Mouse (Mus musculus) lung, postnatal 0 days (tissue): ENCODE results near the gene Gp1ba. TPM values are rescaled to one million over a fixed set of nuclear protein-coding genes. Genes with fewer than 3 reads are reported as not detected.

ENCODE experiments used
- ATAC-seq: fragments of 200-750 bp; cut with Nextera tagmentation; 2 replicates; pipeline ENCODE4 v1.8.0; 2017; ENCODE audit warnings: moderate library complexity
- DNase-seq: peaks from one replicate; pipeline ENCODE4 v3.0.0-alpha.2; 2016; ENCODE audit warnings: low spot score
- H3K27ac ChIP-seq: fragments of 300-500 bp; sonication (generic); 2 replicates; pipeline ENCODE4 v1.5.1; 2014; ENCODE audit warnings: antibody characterized with exemption, mild to moderate bottlenecking, low read length, mixed read lengths
- H3K27me3 ChIP-seq: fragments of 300-500 bp; sonication (generic); replicated peaks from 2 replicates; pipeline ENCODE4 v1.6.1; 2014; ENCODE audit warnings: low read length, mixed read lengths; ENCODE audit not compliant: insufficient read depth
- H3K36me3 ChIP-seq: fragments of 300-500 bp; sonication (generic); 2 replicates; pipeline ENCODE4 v1.6.1; 2014; ENCODE audit warnings: low read length, mixed read lengths; ENCODE audit not compliant: insufficient read depth
- H3K4me1 ChIP-seq: fragments of 300-500 bp; sonication (generic); 2 replicates; pipeline ENCODE4 v1.6.1; 2014; ENCODE audit warnings: antibody characterized with exemption, low read depth, low read length, mixed read lengths; ENCODE audit not compliant: insufficient read depth
- H3K4me2 ChIP-seq: fragments of 300-500 bp; sonication (generic); replicated peaks from 2 replicates; pipeline ENCODE4 v1.6.1; 2014; ENCODE audit warnings: low read depth, mild to moderate bottlenecking, low read length, moderate library complexity, mixed read lengths
- H3K4me3 ChIP-seq: fragments of 300-500 bp; sonication (generic); 2 replicates; pipeline ENCODE4 v1.5.1; 2014; ENCODE audit warnings: low read depth, low read length
- H3K9ac ChIP-seq: fragments of 300-500 bp; sonication (generic); replicated peaks from 2 replicates; pipeline ENCODE4 v1.6.1; 2014; ENCODE audit warnings: low read depth, mild to moderate bottlenecking
- H3K9me3 ChIP-seq: fragments of 300-500 bp; sonication (generic); 2 replicates; pipeline ENCODE4 v1.6.1; 2016; ENCODE audit warnings: low read length, mixed read lengths
- CTCF ChIP-seq: IDR thresholded peaks from 2 replicates; pipeline ENCODE4 v1.5.1; 2016; ENCODE audit warnings: antibody characterized with exemption, mild to moderate bottlenecking
- EP300 ChIP-seq: IDR thresholded peaks from 2 replicates; pipeline ENCODE4 v1.6.1; 2016; ENCODE audit warnings: antibody characterized with exemption, mild to moderate bottlenecking, control low read depth
- WGBS: fragments of 180-500 bp; shearing (Covaris S2); extraction: QIAGEN DNeasy Blood & Tissue Kit; methylation state at CpG from one replicate; pipeline ENCODE4 v1.1.7; 2014; 5-methylcytosine and 5-hydroxymethylcytosine counted together
- polyA plus RNA-seq: library from polyadenylated mRNA; unstranded; fragments of >200 nt; fragmentation: Nextera tagmentation; extraction: Ambion mirVana; gene quantifications from 2 replicates; pipeline ENCODE4 v1.2.1, GENCODE M21; 2015

Gp1ba gene
- polyA plus RNA-seq, 1 experiment from 2014 or later = 0.66 TPM

GRCm38 (mm10) chr11:70657573-70657972 is 18.7 kb downstream of the Gp1ba start:
- TF ChIP-seq EP300 (no peak), CTCF (no peak)
- H3K27ac ChIP-seq = no peak overlapping the region
- no peaks in the 10 kb centered on the region for H3K36me3 ChIP-seq
- no peak for ATAC-seq
- H3K27me3 ChIP-seq = no peaks in the 10 kb centered on the region
- H3K4me2 ChIP-seq = no peak overlapping the region
- no peak for DNase-seq
- peaks cover 11% of the 10 kb centered on the region for H3K4me1 ChIP-seq
- no peak overlapping the region for H3K9ac ChIP-seq
- H3K4me3 ChIP-seq = no peak overlapping the region
- H3K9me3 ChIP-seq = no peaks in the 10 kb centered on the region
- WGBS = 46% methylated on average over 6 of the region's 6 CpGs

- H3K27ac ChIP-seq = no peak overlapping the region
- DNase-seq = no peak
- no peak for TF ChIP-seq CTCF
- TF ChIP-seq EP300 = no peak
- H3K27me3 ChIP-seq = no peaks in the 10 kb centered on the region
- ATAC-seq = no peak
- H3K4me3 ChIP-seq = no peak overlapping the region
- WGBS = 53% methylated on average over 9 of the region's 9 CpGs
- no peak overlapping the region for H3K4me2 ChIP-seq
- peaks cover 10% of the 10 kb centered on the region for H3K4me1 ChIP-seq
- no peaks in the 10 kb centered on the region for H3K36me3 ChIP-seq
- no peak overlapping the region for H3K9ac ChIP-seq
- H3K9me3 ChIP-seq = no peaks in the 10 kb centered on the region
These were observed 19.1 kb downstream of the Gp1ba start for GRCm38 (mm10) chr11:70657991-70658390.

GRCm38 (mm10) chr11:70658521-70658920 is 19.6 kb downstream of the Gp1ba start:
- Histone ChIP-seq H3K36me3 (no peaks in the 10 kb centered on the region), H3K4me3 (no peak overlapping the region), H3K4me2 (no peak overlapping the region), H3K9me3 (no peaks in the 10 kb centered on the region), H3K9ac (no peak overlapping the region; the same call in 1 of the 2 replicates), H3K4me1 (peaks cover 10% of the 10 kb centered on the region), H3K27me3 (no peaks in the 10 kb centered on the region), H3K27ac (no peak overlapping the region)
- no peak for TF ChIP-seq CTCF
- TF ChIP-seq EP300 = no peak
- ATAC-seq (no peak), DNase-seq (no peak)
- 73% methylated on average over 5 of the region's 5 CpGs for WGBS

GRCm38 (mm10) chr11:70658942-70659341 is 20.0 kb downstream of the Gp1ba start:
- ATAC-seq = no peak
- no peaks in the 10 kb centered on the region for H3K9me3 ChIP-seq
- 54% methylated on average over 8 of the region's 8 CpGs for WGBS
- no peak overlapping the region for H3K4me3 ChIP-seq
- peaks cover 2% of the 10 kb centered on the region; the same call in 1 of the 2 replicates for H3K36me3 ChIP-seq
- no peak overlapping the region for H3K27ac ChIP-seq
- no peaks in the 10 kb centered on the region for H3K27me3 ChIP-seq
- H3K9ac ChIP-seq = no peak overlapping the region; the same call in 1 of the 2 replicates
- peaks cover 10% of the 10 kb centered on the region for H3K4me1 ChIP-seq
- TF ChIP-seq CTCF (no peak), EP300 (no peak)
- no peak overlapping the region for H3K4me2 ChIP-seq
- no peak for DNase-seq

GRCm38 (mm10) chr11:70660571-70660970 is 21.6 kb downstream of the Gp1ba start:
- 91% methylated on average over 8 of the region's 8 CpGs for WGBS
- H3K9ac ChIP-seq = no peak overlapping the region
- peaks cover 13% of the 10 kb centered on the region; the same call in 1 of the 2 replicates for H3K36me3 ChIP-seq
- no peak for ATAC-seq
- no peak overlapping the region for H3K27ac ChIP-seq
- no peaks in the 10 kb centered on the region for H3K27me3 ChIP-seq
- no peak overlapping the region for H3K4me3 ChIP-seq
- TF ChIP-seq EP300 (no peak), CTCF (no peak)
- H3K4me1 ChIP-seq = peaks cover 10% of the 10 kb centered on the region
- DNase-seq = no peak
- H3K9me3 ChIP-seq = no peaks in the 10 kb centered on the region
- no peak overlapping the region for H3K4me2 ChIP-seq

GRCm38 (mm10) chr11:70663101-70663500 is 24.2 kb downstream of the Gp1ba start:
- Histone ChIP-seq H3K4me1 (no peaks in the 10 kb centered on the region), H3K9me3 (no peaks in the 10 kb centered on the region), H3K27me3 (no peaks in the 10 kb centered on the region), H3K4me3 (no peak overlapping the region), H3K9ac (no peak overlapping the region), H3K4me2 (no peak overlapping the region), H3K27ac (no peak overlapping the region), H3K36me3 (peaks cover 13% of the 10 kb centered on the region; the same call in 1 of the 2 replicates)
- 86% methylated on average over 8 of the region's 8 CpGs for WGBS
- no peak for ATAC-seq
- TF ChIP-seq CTCF (no peak), EP300 (no peak)
- no peak for DNase-seq

- ATAC-seq (no peak), DNase-seq (no peak)
- Histone ChIP-seq H3K27me3 (no peaks in the 10 kb centered on the region), H3K4me2 (no peak overlapping the region), H3K27ac (no peak overlapping the region), H3K36me3 (peaks cover 13% of the 10 kb centered on the region; the same call in 1 of the 2 replicates), H3K9ac (no peak overlapping the region), H3K4me3 (no peak overlapping the region), H3K4me1 (no peaks in the 10 kb centered on the region), H3K9me3 (no peaks in the 10 kb centered on the region)
- TF ChIP-seq CTCF (no peak), EP300 (no peak)
- WGBS = 81% methylated on average over 6 of the region's 6 CpGs
These were observed 25.0 kb downstream of the Gp1ba start for GRCm38 (mm10) chr11:70663957-70664356.
